Mouse (Mus musculus) T-cell, adult 66 days (primary cell): ENCODE data around the gene Raet1d. TPM values are rescaled to one million over a fixed set of nuclear protein-coding genes. Genes with fewer than 3 reads are reported as not detected.

Source experiments
- total RNA-seq, 2 experiments: library from RNA; stranded (reverse); gene quantifications; 3 replicates in 1 of 2; 4 replicates in 1 of 2; pipeline ENCODE4 v1.2.4; 2023

Gene Raet1d
- total RNA-seq: not detected

DNA sequence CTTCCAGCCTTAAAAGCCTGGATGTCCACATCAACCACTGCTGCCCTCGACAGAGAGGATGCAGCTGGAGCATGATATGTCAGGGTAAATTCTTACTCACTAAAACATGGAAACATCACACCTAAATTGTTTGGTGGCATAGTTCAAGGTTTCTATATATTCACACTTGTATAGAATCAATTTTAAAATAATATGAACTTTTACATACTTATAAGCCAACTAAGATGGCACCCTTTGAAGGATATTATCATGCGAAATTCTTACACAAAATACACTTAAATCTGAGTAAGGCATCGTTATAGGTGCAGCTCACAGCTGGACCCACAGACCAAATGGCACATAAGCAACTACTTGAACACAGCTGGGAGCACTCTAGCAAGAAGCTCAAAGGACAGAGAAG lies at the start of gene Raet1d:
TSS of gene Raet1d (plus strand) at position 301 of the 400 bp plus-strand sequence.

Other genes with a start within 250 kb of the Raet1d start
- gene E030030I06Rik, start 211.3 kb upstream of the Raet1d start, total RNA-seq: 10 to 100 TPM; 25.3 to 42.4 TPM
- gene Raet1e, start 202.0 kb upstream of the Raet1d start, total RNA-seq: not detected
- not detected for gene H60b, start 202.0 kb upstream of the Raet1d start, total RNA-seq